Mouse (Mus musculus) hindbrain, postnatal 0 days (tissue): ENCODE measurements at regions not wholly inside any gene's neighbourhood (a gene's known extent, or its start where the extent isn't known, plus 50 kb on each side); places are given as distances from the start of the nearest gene placed in this dataset.
A peak's percentile ranks its signal among the peaks of the same experiment; 100 is the strongest.

Experiments
- ATAC-seq: fragments of 200-750 bp; cut with Nextera tagmentation; 2 replicates; pipeline ENCODE4 v1.8.0; 2017; ENCODE audit warnings: mild to moderate bottlenecking, moderate TSS enrichment, moderate library complexity
- DNase-seq: peaks from one replicate; pipeline ENCODE4 v3.0.0-alpha.2; 2015; ENCODE audit warnings: low spot score
- H3K27ac ChIP-seq: fragments of 300-500 bp; sonication (generic); 2 replicates; pipeline ENCODE4 v1.5.1; 2014; ENCODE audit warnings: mild to moderate bottlenecking
- H3K27me3 ChIP-seq: fragments of 300-500 bp; sonication (generic); 2 replicates; pipeline ENCODE4 v1.6.1; 2014; ENCODE audit warnings: low read length, mixed read lengths; ENCODE audit not compliant: insufficient read depth
- H3K36me3 ChIP-seq: fragments of 300-500 bp; sonication (generic); 2 replicates; pipeline ENCODE4 v1.6.1; 2014; ENCODE audit warnings: low read length, mixed read lengths; ENCODE audit not compliant: insufficient read depth
- H3K4me1 ChIP-seq: fragments of 300-500 bp; sonication (generic); 2 replicates; pipeline ENCODE4 v1.6.1; 2014; ENCODE audit warnings: antibody characterized with exemption, low read length, mixed read lengths; ENCODE audit not compliant: insufficient read depth
- H3K4me2 ChIP-seq: fragments of 300-500 bp; sonication (generic); 2 replicates; pipeline ENCODE4 v1.6.1; 2014; ENCODE audit warnings: low read depth, mild to moderate bottlenecking, low read length, moderate library complexity, mixed read lengths
- H3K4me3 ChIP-seq: fragments of 300-500 bp; sonication (generic); 2 replicates; pipeline ENCODE4 v1.5.1; 2014; ENCODE audit warnings: low read length
- H3K9ac ChIP-seq: fragments of 300-500 bp; sonication (generic); replicated peaks from 2 replicates; pipeline ENCODE4 v1.6.1; 2014; ENCODE audit warnings: mild to moderate bottlenecking, low read length, moderate library complexity, mixed read lengths
- H3K9me3 ChIP-seq: fragments of 300-500 bp; sonication (generic); 2 replicates; pipeline ENCODE4 v1.6.1; 2016; ENCODE audit warnings: low read length, mixed read lengths
- CTCF ChIP-seq: IDR thresholded peaks from 2 replicates; pipeline ENCODE4 v1.5.1; 2016; ENCODE audit warnings: antibody characterized with exemption, control low read depth, low read depth
- WGBS: fragments of 180-500 bp; shearing (Covaris S2); extraction: QIAGEN DNeasy Blood & Tissue Kit; methylation state at CpG from one replicate; pipeline ENCODE4 v1.1.7; 2014; 5-methylcytosine and 5-hydroxymethylcytosine counted together

GRCm38 (mm10) chr11:63376991-63377390 is 248.2 kb downstream of the Pmp22 start:
- no peak overlapping the region for H3K27ac ChIP-seq
- WGBS = 56% methylated on average over 10 of the region's 10 CpGs
- TF ChIP-seq CTCF = no peak
- H3K4me1 ChIP-seq = no peaks in the 10 kb centered on the region
- no peak for ATAC-seq
- H3K9ac ChIP-seq = no peak overlapping the region
- H3K9me3 ChIP-seq = no peaks in the 10 kb centered on the region
- no peaks in the 10 kb centered on the region for H3K36me3 ChIP-seq
- H3K4me2 ChIP-seq = no peak overlapping the region
- no peaks in the 10 kb centered on the region for H3K27me3 ChIP-seq
- H3K4me3 ChIP-seq = no peak overlapping the region
- peak; percentile 7 for DNase-seq

DNA sequence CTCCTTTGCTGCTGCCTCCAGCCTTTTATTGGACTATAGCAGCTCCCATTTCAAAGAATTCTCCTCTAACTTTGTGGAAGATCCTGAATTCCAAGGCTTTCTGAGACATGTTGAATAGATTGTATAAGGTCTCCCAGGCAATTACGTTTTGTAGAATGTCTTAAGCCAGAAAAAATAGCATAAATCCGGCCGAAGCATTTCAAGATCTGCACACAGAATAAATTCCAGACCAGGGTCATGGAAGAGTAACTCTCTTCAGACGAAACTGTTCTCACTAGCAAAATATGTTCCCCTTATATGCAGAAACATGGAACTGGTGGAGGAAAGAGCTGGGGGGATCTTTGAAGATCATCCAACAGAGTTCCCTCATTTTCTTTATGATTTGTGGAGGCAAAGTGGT is 259.5 kb downstream of the Pmp22 start:
- Histone ChIP-seq H3K27me3 (no peaks in the 10 kb centered on the region), H3K9me3 (no peaks in the 10 kb centered on the region), H3K27ac (no peak overlapping the region), H3K4me3 (no peak overlapping the region), H3K4me2 (no peak overlapping the region), H3K36me3 (no peaks in the 10 kb centered on the region), H3K4me1 (no peaks in the 10 kb centered on the region), H3K9ac (no peak overlapping the region)
- DNase-seq (no peak), ATAC-seq (no peak)
- TF ChIP-seq CTCF = no peak
- 81% methylated on average over 4 of the region's 4 CpGs for WGBS

DNA sequence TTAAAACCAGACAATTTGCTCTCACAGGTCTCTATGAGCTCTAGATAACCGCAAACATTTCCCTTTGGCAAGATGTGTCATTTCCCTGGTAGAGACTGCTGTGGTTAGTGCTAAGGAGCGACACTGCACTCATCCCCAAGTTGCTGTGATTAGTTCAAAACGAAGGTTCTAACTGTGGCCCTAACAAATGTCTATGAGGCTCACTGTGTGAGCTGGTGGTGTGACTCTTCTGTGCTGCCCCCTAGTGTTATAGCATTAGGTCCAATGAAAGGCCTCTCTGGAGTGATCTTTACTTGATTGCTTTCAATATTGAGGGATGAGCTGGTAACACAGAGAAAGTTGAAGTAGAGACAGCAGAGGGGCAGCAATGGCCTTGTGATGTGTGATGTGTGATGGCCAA is 262.7 kb downstream of the Pmp22 start:
- TF ChIP-seq CTCF = peak; percentile 43; the same call in 1 of the 2 replicates
- no peak overlapping the region for H3K9ac ChIP-seq
- 64% methylated on average over 3 of the region's 3 CpGs for WGBS
- H3K27me3 ChIP-seq = no peaks in the 10 kb centered on the region
- H3K36me3 ChIP-seq = no peaks in the 10 kb centered on the region
- no peaks in the 10 kb centered on the region; the same call in 1 of the 2 replicates for H3K4me1 ChIP-seq
- no peak overlapping the region for H3K27ac ChIP-seq
- no peaks in the 10 kb centered on the region for H3K9me3 ChIP-seq
- no peak overlapping the region for H3K4me3 ChIP-seq
- no peak overlapping the region for H3K4me2 ChIP-seq
- DNase-seq = no peak
- no peak for ATAC-seq

DNA sequence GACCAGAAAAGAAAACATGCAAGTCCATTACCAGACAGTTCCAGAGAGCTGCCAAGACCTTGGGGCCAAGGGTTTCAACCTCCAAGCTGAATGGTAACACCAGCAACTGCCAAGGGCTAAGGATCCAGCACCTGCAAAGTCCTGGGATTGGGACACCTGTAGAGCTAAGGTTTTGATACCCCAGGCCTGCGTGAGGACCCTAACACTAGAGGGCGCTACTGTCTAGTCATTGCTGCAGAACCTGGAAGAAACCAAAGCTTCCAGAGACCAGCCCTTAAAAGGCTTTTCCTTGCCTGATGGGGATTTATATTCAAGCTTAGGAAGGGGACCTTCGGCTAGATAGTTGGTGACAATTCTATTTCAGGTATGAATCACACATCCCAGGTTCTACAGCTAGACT is 263.6 kb downstream of the Pmp22 start:
- WGBS = 66% methylated on average over 3 of the region's 3 CpGs
- no peaks in the 10 kb centered on the region for H3K9me3 ChIP-seq
- TF ChIP-seq CTCF = peak; percentile 41
- no peaks in the 10 kb centered on the region for H3K27me3 ChIP-seq
- H3K4me1 ChIP-seq = no peaks in the 10 kb centered on the region; the same call in 1 of the 2 replicates
- no peaks in the 10 kb centered on the region for H3K36me3 ChIP-seq
- no peak overlapping the region for H3K27ac ChIP-seq
- no peak overlapping the region for H3K4me3 ChIP-seq
- ATAC-seq (no peak), DNase-seq (no peak)
- no peak overlapping the region for H3K9ac ChIP-seq
- no peak overlapping the region for H3K4me2 ChIP-seq

- ATAC-seq = no peak
- DNase-seq = no peak
- Histone ChIP-seq H3K9ac (no peak overlapping the region), H3K4me3 (no peak overlapping the region), H3K36me3 (no peaks in the 10 kb centered on the region), H3K27ac (no peak overlapping the region), H3K4me1 (no peaks in the 10 kb centered on the region; the same call in 1 of the 2 replicates), H3K27me3 (no peaks in the 10 kb centered on the region; the same call in 1 of the 2 replicates), H3K9me3 (no peaks in the 10 kb centered on the region), H3K4me2 (no peak overlapping the region)
- 76% methylated on average over 3 of the region's 3 CpGs for WGBS
- no peak for TF ChIP-seq CTCF
These were observed 265.4 kb downstream of the Pmp22 start for GRCm38 (mm10) chr11:63394201-63394600.

- WGBS = 40% methylated on average over 8 of the region's 8 CpGs
- no peak overlapping the region for H3K4me3 ChIP-seq
- no peak overlapping the region for H3K9ac ChIP-seq
- H3K27me3 ChIP-seq = no peaks in the 10 kb centered on the region; the same call in 1 of the 2 replicates
- H3K27ac ChIP-seq = no peak overlapping the region
- TF ChIP-seq CTCF = no peak
- no peaks in the 10 kb centered on the region for H3K36me3 ChIP-seq
- DNase-seq (no peak), ATAC-seq (no peak)
- H3K9me3 ChIP-seq = no peaks in the 10 kb centered on the region
- H3K4me1 ChIP-seq = no peaks in the 10 kb centered on the region; the same call in 1 of the 2 replicates
- no peak overlapping the region for H3K4me2 ChIP-seq
These were observed 267.6 kb downstream of the Pmp22 start for GRCm38 (mm10) chr11:63396386-63396785.

DNA sequence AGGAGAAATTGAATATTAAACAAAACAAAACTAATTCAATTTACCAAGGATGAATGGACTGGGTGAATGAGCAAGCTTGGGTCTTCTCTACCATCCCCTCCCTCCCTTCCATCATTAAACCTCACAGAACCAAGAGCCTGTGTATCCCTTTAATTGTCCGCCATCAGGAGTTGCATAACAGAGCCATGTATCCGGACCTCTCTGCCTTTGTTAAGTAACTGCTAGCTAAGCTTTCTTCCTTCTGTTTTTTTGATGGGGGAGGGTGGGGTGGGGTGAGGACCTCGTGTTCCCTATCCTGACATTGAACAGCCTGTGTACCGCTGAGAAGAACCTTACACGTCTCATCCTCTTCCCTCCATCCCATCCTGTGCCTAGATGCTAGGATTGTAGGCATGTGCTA is 274.0 kb downstream of the Pmp22 start:
- Histone ChIP-seq H3K4me3 (no peak overlapping the region), H3K36me3 (no peaks in the 10 kb centered on the region), H3K9me3 (no peaks in the 10 kb centered on the region), H3K4me2 (no peak overlapping the region), H3K27ac (no peak overlapping the region), H3K9ac (no peak overlapping the region), H3K4me1 (peaks cover 3% of the 10 kb centered on the region; the same call in 1 of the 2 replicates), H3K27me3 (no peaks in the 10 kb centered on the region; the same call in 1 of the 2 replicates)
- DNase-seq (no peak), ATAC-seq (no peak)
- WGBS = 64% methylated on average over 5 of the region's 5 CpGs
- no peak for TF ChIP-seq CTCF
